Mouse (Mus musculus) gastrocnemius, postnatal 36 days (tissue): ENCODE measurements around the gene Ltbp1. TPM values are rescaled to one million over a fixed set of nuclear protein-coding genes. Genes with fewer than 3 reads are reported as not detected.

ENCODE experiments used
- DNase-seq, 2 experiments: peaks; one replicate each; pipeline ENCODE4 v3.0.0; 2022
- intact Hi-C: fragments of 180-260 bp; cut with DNase I; formaldehyde crosslinking; loops from one replicate; pipeline ENCODE4 v1.15.1; 2025
- total RNA-seq, 2 experiments: library from RNA; stranded (reverse); gene quantifications; 2 replicates each; pipeline ENCODE4 v1.2.3; 2021

Gene Ltbp1
- total RNA-seq, 2 experiments from 2014 or later = 8.0 to 8.3 TPM

GRCm38 (mm10) chr17:75378256-75378871, 373.0 kb downstream of the Ltbp1 start:
- no peak for DNase-seq
- intact Hi-C loops = no loop called here

DNA sequence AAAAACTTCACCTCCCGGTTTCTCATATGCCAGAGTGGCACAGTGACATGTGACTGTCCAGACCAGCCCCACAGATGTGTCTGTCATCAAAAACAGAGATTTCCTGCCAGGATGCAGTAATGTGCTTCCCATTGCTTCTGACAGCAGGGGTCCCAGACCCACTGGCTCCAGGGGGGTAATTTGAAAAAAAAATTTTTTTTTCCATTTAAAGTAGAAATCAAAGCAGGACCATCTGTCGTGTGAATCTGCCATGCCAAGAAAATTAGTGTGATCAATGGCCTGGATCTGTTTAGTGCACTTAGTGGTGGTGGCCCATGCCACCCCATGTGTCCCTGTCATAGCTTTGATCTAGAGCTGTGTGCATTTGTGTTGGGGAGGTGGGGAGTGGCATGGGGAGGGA, 374.8 kb downstream of the Ltbp1 start:
- DNase-seq = no peak
- intact Hi-C loops = loop anchor here (10.0 kb wide), 1 partner anchor 575 kb away; no protein-coding TSS in a partner anchor

- no peak for DNase-seq
- intact Hi-C loops = loop anchor here (10.0 kb wide), 1 partner anchor 584 kb away; no protein-coding TSS in a partner anchor
Observed at GRCm38 (mm10) chr17:75388402-75388801, 383.0 kb downstream of the Ltbp1 start.

- intact Hi-C loops = no loop called here
- DNase-seq = no peak
Observed at GRCm38 (mm10) chr17:75390142-75390541, 384.8 kb downstream of the Ltbp1 start.

GRCm38 (mm10) chr17:75391429-75392192, 386.2 kb downstream of the Ltbp1 start:
- no peak for DNase-seq
- intact Hi-C loops = no loop called here

DNA sequence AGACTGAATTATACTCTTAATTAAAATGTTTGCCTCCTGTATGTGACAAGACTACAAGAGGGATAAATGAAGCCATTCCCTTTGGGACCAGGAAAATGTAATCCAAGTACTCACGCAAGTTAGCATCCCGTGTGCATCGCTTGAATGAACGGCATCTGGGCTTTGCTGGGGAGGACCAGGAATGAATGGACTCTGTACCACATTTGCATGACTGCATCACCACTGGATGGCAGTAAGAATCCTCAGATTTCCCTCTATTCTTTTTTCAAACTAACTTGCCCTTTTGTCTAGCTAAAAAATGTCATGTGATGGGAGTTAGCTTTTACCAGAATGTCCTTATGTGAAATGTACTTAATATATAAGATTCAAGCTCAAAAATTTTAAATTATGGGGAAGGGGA, 401.0 kb downstream of the Ltbp1 start:
- DNase-seq = no peak
- intact Hi-C loops = no loop called here

DNA sequence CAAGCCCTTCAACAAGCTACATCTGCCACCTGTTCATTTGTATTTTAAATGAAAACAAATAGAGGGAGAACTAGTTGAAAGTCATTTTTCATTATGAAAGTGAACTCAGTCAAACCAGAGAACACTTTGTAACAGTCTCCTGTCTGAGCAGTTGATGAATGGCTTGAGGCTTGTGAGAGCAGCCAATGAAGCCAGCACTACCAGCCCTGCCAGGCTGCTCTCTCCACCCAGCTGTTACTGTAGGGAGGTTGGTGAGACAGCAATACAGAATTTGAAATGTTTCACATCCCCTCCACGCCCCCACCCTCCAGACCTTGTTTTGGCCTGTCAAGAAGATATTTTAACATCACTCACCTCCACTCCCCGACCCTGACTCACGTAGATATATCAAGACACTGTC, 411.5 kb downstream of the Ltbp1 start:
- no peak for DNase-seq
- intact Hi-C loops = loop anchor here (10.0 kb wide), 1 partner anchor 108 kb away; no protein-coding TSS in a partner anchor

DNA sequence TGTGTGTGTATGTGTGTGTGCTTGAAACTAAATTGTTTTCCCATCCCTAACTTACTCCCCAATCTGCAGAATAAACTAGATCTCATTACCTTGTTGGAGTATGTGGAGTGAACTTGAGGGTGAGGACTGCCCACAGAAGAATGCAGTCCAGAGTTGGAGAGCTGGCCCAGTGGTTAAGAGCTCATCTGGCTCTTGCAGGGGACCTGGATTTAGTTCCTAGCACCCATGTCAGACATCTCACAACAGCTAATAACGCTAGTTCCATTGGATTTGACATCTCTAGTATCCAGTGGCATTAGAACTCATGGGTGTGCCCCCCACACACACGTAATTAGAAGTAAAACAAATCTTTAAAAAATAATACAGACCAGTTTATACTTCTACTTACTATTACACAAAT, 428.8 kb downstream of the Ltbp1 start:
- intact Hi-C loops = no loop called here
- no peak for DNase-seq

DNA sequence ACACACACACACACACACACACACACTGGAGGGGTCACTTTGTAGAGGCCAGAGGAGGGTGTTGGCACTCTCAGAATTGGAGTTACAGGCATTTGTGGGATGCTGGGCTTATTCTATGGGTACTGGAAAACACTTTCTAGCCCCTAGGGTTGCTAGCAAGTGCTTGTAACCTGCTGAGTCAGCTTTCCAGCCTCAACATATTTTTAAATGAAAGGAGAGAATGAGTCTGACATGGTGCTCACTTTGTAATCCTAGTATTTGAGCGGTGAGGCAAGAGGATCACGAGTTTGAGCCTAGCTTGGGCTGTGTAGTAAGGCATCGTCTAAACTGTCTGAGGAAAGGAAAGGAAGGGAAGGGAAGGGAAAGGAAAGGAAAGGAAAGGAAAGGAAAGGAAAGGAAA, 429.5 kb downstream of the Ltbp1 start:
- intact Hi-C loops = no loop called here
- DNase-seq = no peak

GRCm38 (mm10) chr17:75435599-75435998, 430.2 kb downstream of the Ltbp1 start, which contains the start of gene Rasgrp3:
Gene Rasgrp3, plus strand, starts transcription at chr17:75435896.
- no peak for DNase-seq
- intact Hi-C loops = no loop called here

DNA sequence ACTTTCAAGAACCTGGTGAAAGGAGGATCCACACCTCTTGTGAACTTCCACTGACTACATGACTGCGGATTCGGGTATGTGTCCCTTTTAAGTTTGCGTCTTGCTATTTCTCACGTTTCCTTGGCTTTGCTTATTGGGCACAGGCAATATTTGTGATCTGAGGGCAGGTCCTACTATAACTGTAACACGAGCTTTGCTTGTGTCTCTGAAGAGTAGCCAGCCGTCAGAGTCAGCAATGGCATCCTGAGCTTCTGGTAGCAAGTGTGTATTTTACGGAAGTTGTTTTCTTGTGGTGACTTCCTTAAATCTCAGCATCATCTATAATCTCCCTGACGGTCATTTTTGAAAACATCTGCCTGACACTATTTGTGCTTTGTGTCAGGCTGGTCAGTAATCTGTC, 430.7 kb downstream of the Ltbp1 start:
- intact Hi-C loops = no loop called here
- DNase-seq = peak in 1 of 2 experiments; percentile 27

- intact Hi-C loops = no loop called here
- no peak for DNase-seq
Observed at GRCm38 (mm10) chr17:75436819-75437218, 431.5 kb downstream of the Ltbp1 start.

GRCm38 (mm10) chr17:75437239-75437750, 431.9 kb downstream of the Ltbp1 start:
- no peak for DNase-seq
- intact Hi-C loops = no loop called here

GRCm38 (mm10) chr17:75438162-75438561, 432.8 kb downstream of the Ltbp1 start:
- DNase-seq = no peak
- intact Hi-C loops = no loop called here

DNA sequence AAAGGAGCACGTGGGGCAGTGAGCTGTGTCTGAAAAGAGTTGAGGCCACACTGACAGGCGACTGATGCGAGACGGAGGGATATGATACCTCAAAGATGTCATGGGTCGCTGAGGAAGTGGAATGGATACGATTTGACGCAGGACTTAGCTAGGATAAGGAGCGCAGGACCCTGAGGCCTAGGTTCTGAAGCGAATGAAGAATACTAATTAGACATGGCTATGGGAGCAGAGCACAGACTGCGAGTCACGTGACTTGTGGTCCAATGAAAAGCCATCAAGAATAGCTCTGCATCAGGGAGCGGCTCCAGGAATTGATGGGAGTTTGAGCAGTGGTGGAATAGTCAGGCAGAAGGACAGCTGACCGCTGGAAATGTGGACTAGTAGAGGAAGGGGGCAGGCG, 433.7 kb downstream of the Ltbp1 start:
- no peak for DNase-seq
- intact Hi-C loops = no loop called here

DNA sequence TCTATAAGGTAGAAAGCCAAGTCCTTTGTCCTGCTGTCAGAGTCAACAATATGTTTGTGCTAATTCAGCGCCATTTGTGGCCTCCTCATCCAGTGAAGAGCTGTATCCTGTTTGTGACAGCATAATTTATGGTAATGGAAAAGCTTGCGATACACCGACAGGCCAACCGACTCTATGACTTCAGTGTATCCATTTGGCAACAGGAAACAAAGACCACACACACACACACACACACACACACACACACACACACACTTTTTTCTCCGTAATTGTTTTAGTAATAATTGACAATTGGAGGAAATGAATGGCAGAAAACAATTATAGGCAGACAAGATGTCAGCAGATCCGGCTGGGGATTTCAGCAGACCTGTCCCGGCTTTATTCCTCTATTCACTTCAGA, 435.3 kb downstream of the Ltbp1 start:
- intact Hi-C loops = no loop called here
- DNase-seq = no peak

GRCm38 (mm10) chr17:75441260-75441830, 436.0 kb downstream of the Ltbp1 start:
- DNase-seq = no peak
- intact Hi-C loops = no loop called here
